In genomic region chr5:119047581-119047980, GRCm38 (mm10) we compare ENCODE assay signal across 25 mouse cellular contexts.
"Had no signal": no experiment of that assay in that cellular context is flagged by ENCODE, and none has a peak within 500 bp of the region (broad histone marks: within the 10 kb centered on the region; RNA-seq: fewer than 3 reads in every experiment).

No protein-coding gene starts in this region.

- H3K4me1 ChIP-seq: heart, embryonic 13.5 days; heart, embryonic 15.5 days; hindbrain, embryonic 13.5 days; limb, embryonic 15.5 days; liver, embryonic 12.5 days had no signal

- ATAC-seq: hindbrain, embryonic 16.5 days; intestine, embryonic 16.5 days; liver, embryonic 12.5 days had no signal

- DNase-seq: gastrocnemius, postnatal 14 days; gastrocnemius, postnatal 36 days; heart, adult 11 months; heart, adult 2 months; heart, postnatal 14 days; heart, postnatal 36 days; kidney, adult 11 months; kidney, adult 2 months; kidney, adult 9 months; kidney, postnatal 14 days; kidney, postnatal 36 days; layer of hippocampus, adult 9-11 months; layer of hippocampus, postnatal 36 days; left cerebral cortex, postnatal 4 days had no signal

- H3K9me3 ChIP-seq: heart, embryonic 13.5 days; heart, embryonic 15.5 days; hindbrain, embryonic 13.5 days; kidney, embryonic 15.5 days; limb, embryonic 13.5 days; limb, embryonic 15.5 days; liver, embryonic 12.5 days had no signal

- H3K4me2 ChIP-seq: heart, embryonic 11.5 days; heart, embryonic 13.5 days; heart, embryonic 15.5 days; hindbrain, embryonic 13.5 days; kidney, embryonic 15.5 days; limb, embryonic 13.5 days; limb, embryonic 15.5 days; liver, embryonic 12.5 days had no signal

- H3K27ac ChIP-seq: heart, adult 2 months; heart, embryonic 13.5 days; heart, embryonic 15.5 days; hindbrain, embryonic 13.5 days; kidney, embryonic 15.5 days; kidney, postnatal 0 days; limb, embryonic 13.5 days; limb, embryonic 15.5 days; liver, embryonic 12.5 days had no signal

- H3K9ac ChIP-seq: heart, embryonic 13.5 days; heart, embryonic 15.5 days; hindbrain, embryonic 13.5 days; kidney, embryonic 15.5 days; limb, embryonic 13.5 days; limb, embryonic 15.5 days; liver, embryonic 12.5 days had no signal

- H3K36me3 ChIP-seq: heart, embryonic 13.5 days; heart, embryonic 15.5 days; hindbrain, embryonic 13.5 days; kidney, embryonic 15.5 days; limb, embryonic 13.5 days; limb, embryonic 15.5 days; liver, embryonic 12.5 days had no signal

- H3K4me3 ChIP-seq: heart, adult 2 months; heart, embryonic 13.5 days; heart, embryonic 15.5 days; hindbrain, embryonic 13.5 days; kidney, embryonic 15.5 days; limb, embryonic 13.5 days; limb, embryonic 15.5 days; liver, embryonic 12.5 days had no signal

- H3K27me3 ChIP-seq: heart, embryonic 13.5 days; heart, embryonic 15.5 days; kidney, embryonic 15.5 days; limb, embryonic 13.5 days; limb, embryonic 15.5 days; liver, embryonic 12.5 days had no signal
